Mouse (Mus musculus): ENCODE data around the gene Cox14. TPM values are rescaled to one million over a fixed set of nuclear protein-coding genes. Genes with fewer than 3 reads are reported as not detected.

Cox14 gene
- polyA plus RNA-seq (2015; fragmentation: Nextera tagmentation; extraction: Ambion mirVana) = 178 and 181 TPM in 2 replicates

GRCm38 (mm10) chr15:99725341-99726155 lies at the start of gene Cox14:
Gene Cox14 (plus strand): TSS chr15:99725618.
- ATAC-seq (ENCODE audit: insufficient number of reproducible peaks, low FRiP score, low TSS enrichment, low read depth) = peak; percentile 95
- under 1% methylated on average over 68 of the region's 68 CpGs for WGBS
- Histone ChIP-seq H3K27me3 (no peaks in the 10 kb centered on the region), H3K36me3 (peaks cover 28% of the 10 kb centered on the region), H3K4me3 (replicated peaks) (peak within 1 kb of the TSS; percentile 93), H3K4me1 (peaks cover 30% of the 10 kb centered on the region), H3K4me2 (replicated peaks) (peak within 1 kb of the TSS; percentile 79), H3K9me3 (replicated peaks) (no peaks in the 10 kb centered on the region), H3K9ac (peak within 1 kb of the TSS; percentile 91), H3K27ac (replicated peaks) (peak within 1 kb of the TSS; percentile 91)

- ATAC-seq (ENCODE audit: insufficient number of reproducible peaks, low FRiP score, low TSS enrichment, low read depth) = peak; percentile 13; the same call in 1 of the 2 replicates
- no peak overlapping the region for H3K9ac ChIP-seq
Observed at GRCm38 (mm10) chr15:99677089-99677488, 48.3 kb upstream of the Cox14 start.

DNA sequence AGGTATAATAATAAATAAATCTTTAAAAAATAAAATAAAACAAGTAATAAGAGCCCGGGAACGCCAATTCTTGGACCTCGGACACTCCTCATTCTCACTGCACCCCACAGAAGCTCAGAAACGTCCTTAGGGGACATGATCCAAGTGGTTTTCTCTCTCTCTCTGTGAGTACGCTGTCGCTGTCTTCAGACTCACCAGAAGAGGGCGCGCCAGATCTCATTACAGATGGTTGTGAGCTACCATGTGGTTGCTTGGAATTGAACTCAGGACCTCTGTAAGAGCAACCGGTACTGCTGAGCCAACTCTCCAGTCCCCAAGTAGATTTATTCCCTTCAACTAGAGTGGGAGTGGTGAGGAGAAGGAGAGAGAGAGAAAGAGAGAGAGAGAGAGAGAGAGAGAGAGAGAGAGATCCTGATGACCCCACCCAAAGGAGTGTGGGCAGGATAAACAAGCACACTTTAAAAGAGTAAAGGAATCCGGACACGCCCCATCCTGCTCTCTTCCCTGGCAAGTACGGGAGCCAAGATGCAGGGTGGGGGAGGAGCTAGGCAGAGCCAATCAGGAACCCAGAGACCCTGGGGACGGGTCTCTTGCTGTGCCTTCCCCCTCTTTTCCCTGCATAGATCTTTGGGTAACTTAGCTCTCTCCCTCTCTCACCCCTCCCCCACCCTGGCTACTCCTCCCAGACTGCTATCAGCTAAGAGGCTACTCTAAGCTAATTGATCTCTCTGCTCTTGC lies 47.2 kb upstream of the Cox14 start:
- H3K4me2 ChIP-seq (replicated peaks) = no peak overlapping the region
- WGBS = 14% methylated on average over 13 of the region's 13 CpGs

More at GRCm38 (mm10) chr15:99677089-99677488, 48.3 kb upstream of the Cox14 start:
- H3K4me2 ChIP-seq (replicated peaks) = no peak overlapping the region
- H3K4me1 ChIP-seq = peaks cover 16% of the 10 kb centered on the region; the same call in 1 of the 2 replicates
- 21% methylated on average over 8 of the region's 8 CpGs for WGBS
- H3K27me3 ChIP-seq = peaks cover 24% of the 10 kb centered on the region
- H3K9me3 ChIP-seq (replicated peaks) = no peaks in the 10 kb centered on the region
- no peak overlapping the region for H3K27ac ChIP-seq (replicated peaks)
- H3K4me3 ChIP-seq (replicated peaks) = no peak overlapping the region
- H3K36me3 ChIP-seq = no peaks in the 10 kb centered on the region

DNA sequence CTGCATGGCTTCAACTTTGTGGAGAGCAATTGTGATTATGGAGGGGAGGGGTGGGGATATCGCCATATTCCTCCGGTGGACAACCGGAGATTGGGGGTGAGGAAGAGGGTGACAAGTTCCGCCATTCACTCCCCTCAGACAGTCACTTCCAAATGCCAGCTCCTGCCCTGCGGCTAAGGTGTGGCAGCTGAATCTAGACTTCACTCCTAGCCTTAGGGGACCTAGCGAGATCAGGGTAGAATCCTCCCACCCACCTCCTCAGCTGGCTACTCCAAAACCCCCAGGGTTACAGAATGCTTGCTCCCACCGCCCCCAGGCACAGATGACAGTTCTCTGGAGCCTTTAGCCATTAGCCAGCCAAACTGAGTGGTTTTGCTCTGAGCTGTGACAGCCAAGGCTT lies 46.4 kb upstream of the Cox14 start:
- Histone ChIP-seq H3K4me2 (replicated peaks) (no peak overlapping the region), H3K4me3 (replicated peaks) (no peak overlapping the region), H3K36me3 (no peaks in the 10 kb centered on the region), H3K4me1 (peaks cover 16% of the 10 kb centered on the region; the same call in 1 of the 2 replicates), H3K9me3 (replicated peaks) (no peaks in the 10 kb centered on the region), H3K27ac (replicated peaks) (no peak overlapping the region), H3K27me3 (peaks cover 6% of the 10 kb centered on the region; the same call in 1 of the 2 replicates), H3K9ac (no peak overlapping the region)
- 63% methylated on average over 7 of the region's 7 CpGs for WGBS
- ATAC-seq (ENCODE audit: insufficient number of reproducible peaks, low FRiP score, low TSS enrichment, low read depth) = no peak

More for the DNA sequence above, 47.2 kb upstream of the Cox14 start:
- Histone ChIP-seq H3K27me3 (peaks cover 12% of the 10 kb centered on the region; the same call in 1 of the 2 replicates), H3K4me1 (peaks cover 16% of the 10 kb centered on the region; the same call in 1 of the 2 replicates), H3K36me3 (no peaks in the 10 kb centered on the region), H3K9me3 (replicated peaks) (no peaks in the 10 kb centered on the region), H3K27ac (replicated peaks) (no peak overlapping the region), H3K4me3 (replicated peaks) (no peak overlapping the region), H3K9ac (no peak overlapping the region)
- ATAC-seq (ENCODE audit: insufficient number of reproducible peaks, low FRiP score, low TSS enrichment, low read depth) = peak; percentile 32; the same call in 1 of the 2 replicates

DNA sequence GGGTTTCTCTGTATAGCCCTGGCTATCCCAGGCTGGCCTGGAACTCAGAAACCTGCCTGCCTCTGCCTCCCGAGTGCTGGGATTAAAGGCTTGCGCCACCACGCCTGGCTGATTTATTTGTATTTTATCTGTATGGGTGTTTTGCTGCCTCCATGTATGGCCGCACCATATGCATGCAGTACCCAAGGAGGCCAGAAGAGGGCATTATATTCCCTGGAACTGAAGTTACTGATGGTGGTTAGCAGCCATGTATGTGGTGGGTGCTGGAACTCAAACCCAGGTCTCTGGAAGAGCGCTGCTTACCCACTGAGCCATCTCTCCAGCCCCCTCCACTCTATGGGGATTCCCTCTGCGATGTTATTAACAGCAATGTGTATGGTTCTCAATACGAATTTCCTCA lies 42.5 kb upstream of the Cox14 start:
- H3K9me3 ChIP-seq (replicated peaks) = no peaks in the 10 kb centered on the region
- 0 out of 2 replicates have a peak, but pooled peaks cover 11% of the 10 kb centered on the region for H3K4me1 ChIP-seq
- no peak overlapping the region for H3K27ac ChIP-seq (replicated peaks)
- WGBS = 93% methylated on average over 7 of the region's 7 CpGs
- H3K27me3 ChIP-seq = no peaks in the 10 kb centered on the region
- H3K4me2 ChIP-seq (replicated peaks) = no peak overlapping the region
- no peak overlapping the region for H3K4me3 ChIP-seq (replicated peaks)
- no peaks in the 10 kb centered on the region for H3K36me3 ChIP-seq
- no peak overlapping the region for H3K9ac ChIP-seq
- no peak for ATAC-seq (ENCODE audit: insufficient number of reproducible peaks, low FRiP score, low TSS enrichment, low read depth)

DNA sequence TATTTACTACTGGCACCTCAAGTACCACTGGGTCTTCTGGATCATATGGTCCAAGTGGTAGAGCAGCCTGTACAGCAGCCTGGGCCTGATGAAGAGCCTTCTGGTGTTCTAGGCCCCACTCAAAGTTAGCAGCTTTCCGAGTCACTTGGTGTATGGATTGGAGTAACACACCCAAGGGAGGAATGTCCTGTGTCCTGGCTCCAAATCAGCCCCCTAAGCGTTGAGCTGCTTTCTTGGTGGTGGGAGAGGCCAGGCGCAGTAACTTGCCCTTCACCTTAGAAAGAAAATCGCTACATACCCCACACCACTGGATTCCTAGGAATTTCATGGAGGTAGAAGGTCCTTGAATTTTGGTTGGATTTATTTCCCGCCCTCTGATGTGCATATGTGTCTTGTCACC lies 41.3 kb upstream of the Cox14 start:
- ATAC-seq (ENCODE audit: insufficient number of reproducible peaks, low FRiP score, low TSS enrichment, low read depth) = no peak
- Histone ChIP-seq H3K4me1 (no peaks in the 10 kb centered on the region), H3K9ac (no peak overlapping the region), H3K4me3 (replicated peaks) (no peak overlapping the region), H3K27ac (replicated peaks) (no peak overlapping the region), H3K36me3 (no peaks in the 10 kb centered on the region), H3K4me2 (replicated peaks) (no peak overlapping the region), H3K9me3 (replicated peaks) (no peaks in the 10 kb centered on the region), H3K27me3 (no peaks in the 10 kb centered on the region)
- WGBS = 93% methylated on average over 5 of the region's 5 CpGs

GRCm38 (mm10) chr15:99688712-99689111 lies 36.7 kb upstream of the Cox14 start:
- H3K4me3 ChIP-seq (replicated peaks) = no peak overlapping the region
- H3K9ac ChIP-seq = no peak overlapping the region
- no peaks in the 10 kb centered on the region for H3K4me1 ChIP-seq
- H3K4me2 ChIP-seq (replicated peaks) = no peak overlapping the region
- no peak overlapping the region for H3K27ac ChIP-seq (replicated peaks)
- no peaks in the 10 kb centered on the region for H3K9me3 ChIP-seq (replicated peaks)
- H3K27me3 ChIP-seq = peaks cover 12% of the 10 kb centered on the region
- ATAC-seq (ENCODE audit: insufficient number of reproducible peaks, low FRiP score, low TSS enrichment, low read depth) = 0 out of 2 replicates have a peak, but pooled peaks have one; percentile 34
- WGBS = 4% methylated on average over 4 of the region's 4 CpGs
- H3K36me3 ChIP-seq = no peaks in the 10 kb centered on the region

DNA sequence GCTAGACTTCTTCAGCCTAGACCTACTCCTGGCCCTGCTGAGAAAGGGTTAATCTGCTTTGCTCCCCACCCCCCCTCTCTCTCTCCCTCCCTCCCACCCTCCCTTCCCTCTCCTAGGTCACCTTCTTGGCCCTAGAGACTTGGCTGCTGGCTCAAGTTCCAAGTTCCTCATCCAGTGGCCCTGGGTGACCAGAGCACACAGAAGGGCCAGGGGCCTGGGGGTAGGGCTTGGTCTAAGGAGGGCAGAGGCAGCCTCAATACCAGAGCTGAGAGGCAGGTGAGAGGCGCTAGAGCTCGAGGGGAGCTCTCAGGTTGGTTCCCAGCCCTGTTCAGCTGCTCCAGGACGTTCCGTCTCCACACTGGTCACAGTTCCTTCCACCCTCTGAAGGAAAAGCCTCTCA lies 34.5 kb upstream of the Cox14 start:
- Histone ChIP-seq H3K4me2 (replicated peaks) (no peak overlapping the region), H3K4me1 (no peaks in the 10 kb centered on the region), H3K9ac (no peak overlapping the region), H3K9me3 (replicated peaks) (no peaks in the 10 kb centered on the region), H3K27me3 (peaks cover 12% of the 10 kb centered on the region), H3K27ac (replicated peaks) (no peak overlapping the region), H3K4me3 (replicated peaks) (no peak overlapping the region), H3K36me3 (no peaks in the 10 kb centered on the region)
- ATAC-seq (ENCODE audit: insufficient number of reproducible peaks, low FRiP score, low TSS enrichment, low read depth) = no peak
- 23% methylated on average over 4 of the region's 4 CpGs for WGBS

DNA sequence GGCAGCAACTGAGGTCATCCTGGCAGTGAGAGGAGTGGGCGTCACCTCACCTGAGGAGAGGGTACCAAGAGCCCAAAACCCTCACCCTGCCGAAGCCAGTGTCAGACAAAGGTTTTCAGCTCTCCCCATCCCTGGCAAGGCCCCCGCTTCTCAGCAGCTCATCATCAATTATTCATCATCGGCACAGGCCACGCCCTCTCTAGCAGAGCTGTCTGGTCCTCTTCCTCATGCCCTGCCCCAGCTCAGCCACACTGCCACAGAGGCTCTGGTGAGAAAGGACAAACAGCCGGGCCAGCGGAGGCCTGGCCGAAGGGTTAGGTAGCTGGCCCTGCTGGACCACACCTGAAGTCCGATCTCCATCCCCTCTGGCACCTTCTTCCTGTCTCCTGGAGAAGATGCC lies 33.4 kb upstream of the Cox14 start:
- H3K9ac ChIP-seq = no peak overlapping the region
- H3K4me3 ChIP-seq (replicated peaks) = no peak overlapping the region
- WGBS = 63% methylated on average over 9 of the region's 9 CpGs
- H3K9me3 ChIP-seq (replicated peaks) = no peaks in the 10 kb centered on the region
- H3K4me2 ChIP-seq (replicated peaks) = no peak overlapping the region
- no peak overlapping the region for H3K27ac ChIP-seq (replicated peaks)
- ATAC-seq (ENCODE audit: insufficient number of reproducible peaks, low FRiP score, low TSS enrichment, low read depth) = no peak; the same call in 1 of the 2 replicates
- no peaks in the 10 kb centered on the region for H3K36me3 ChIP-seq
- H3K27me3 ChIP-seq = peaks cover 16% of the 10 kb centered on the region
- no peaks in the 10 kb centered on the region for H3K4me1 ChIP-seq

GRCm38 (mm10) chr15:99697309-99697708 lies 28.1 kb upstream of the Cox14 start:
- Histone ChIP-seq H3K4me2 (replicated peaks) (no peak overlapping the region), H3K27me3 (peaks cover 17% of the 10 kb centered on the region; the same call in 1 of the 2 replicates), H3K36me3 (no peaks in the 10 kb centered on the region), H3K27ac (replicated peaks) (no peak overlapping the region), H3K4me1 (peaks cover 18% of the 10 kb centered on the region; the same call in 1 of the 2 replicates), H3K4me3 (replicated peaks) (no peak overlapping the region), H3K9me3 (replicated peaks) (no peaks in the 10 kb centered on the region), H3K9ac (no peak overlapping the region)
- no peak for ATAC-seq (ENCODE audit: insufficient number of reproducible peaks, low FRiP score, low TSS enrichment, low read depth)
- 20% methylated on average over 2 of the region's 2 CpGs for WGBS

- Histone ChIP-seq H3K9ac (no peak overlapping the region), H3K36me3 (no peaks in the 10 kb centered on the region), H3K4me3 (replicated peaks) (no peak overlapping the region), H3K27ac (replicated peaks) (no peak overlapping the region), H3K27me3 (peaks cover 17% of the 10 kb centered on the region; the same call in 1 of the 2 replicates), H3K4me1 (peaks cover 30% of the 10 kb centered on the region), H3K9me3 (replicated peaks) (no peaks in the 10 kb centered on the region), H3K4me2 (replicated peaks) (no peak overlapping the region)
- whole genome bisulfite sequencing = 35% methylated on average over 20 of the region's 20 CpGs
- no peak for ATAC-seq (ENCODE audit: insufficient number of reproducible peaks, low FRiP score, low TSS enrichment, low read depth)
Observed at GRCm38 (mm10) chr15:99698533-99699085, 26.8 kb upstream of the Cox14 start.

All from embryonic facial prominence, embryonic 15.5 days (tissue).